Comparison of ENCODE assay signal across 13 mouse cellular contexts in genomic region chr7:107691493-107691892, GRCm38 (mm10).
A peak's percentile ranks its signal among the peaks of the same experiment; 100 is the strongest.
DNase-seq lines count a peak whose midpoint lies in the region; ATAC-seq and TF ChIP-seq lines count a peak whose summit lies in the region.
"Had no signal": no experiment of that assay in that cellular context is flagged by ENCODE, and none has a peak within 500 bp of the region (broad histone marks: within the 10 kb centered on the region; RNA-seq: fewer than 3 reads in every experiment).

No protein-coding gene starts in this region.

- ATAC-seq in heart, embryonic 15.5 days (replicated peaks; ENCODE audit: insufficient number of reproducible peaks, insufficient read depth, low FRiP score, low read depth), result 0 out of 2 replicates have a peak, but pooled peaks have one; percentile 36
- ATAC-seq in lung, postnatal 0 days, result peak; percentile 60
- ATAC-seq in intestine, embryonic 14.5 days (replicated peaks; ENCODE audit: low FRiP score, low TSS enrichment, low read depth), result peak; percentile 37; the same call in 1 of the 2 replicates
- ATAC-seq in stomach, embryonic 15.5 days (ENCODE audit: insufficient read depth, low FRiP score, low read depth), result peak; percentile 38; the same call in 1 of the 2 replicates

- no peak overlapping the region for H3K27ac ChIP-seq in heart, embryonic 15.5 days
- H3K27ac ChIP-seq in lung, postnatal 0 days (ENCODE audit: low read length), result no peak overlapping the region
- no peak overlapping the region for H3K27ac ChIP-seq in intestine, embryonic 14.5 days (ENCODE audit: low read depth)
- no peak overlapping the region for H3K27ac ChIP-seq in stomach, embryonic 15.5 days

- no peaks in the 10 kb centered on the region for H3K27me3 ChIP-seq in heart, embryonic 15.5 days
- H3K27me3 ChIP-seq in lung, postnatal 0 days (replicated peaks; ENCODE audit: insufficient read depth, low read length), result no peaks in the 10 kb centered on the region
- no peaks in the 10 kb centered on the region for H3K27me3 ChIP-seq in intestine, embryonic 14.5 days (replicated peaks; ENCODE audit: control insufficient read depth, insufficient read depth, low read length)
- no peaks in the 10 kb centered on the region for H3K27me3 ChIP-seq in stomach, embryonic 15.5 days (replicated peaks)
- H3K27me3 ChIP-seq: CH12.LX had no signal

- no peak overlapping the region for H3K4me3 ChIP-seq in heart, embryonic 15.5 days
- H3K4me3 ChIP-seq in lung, postnatal 0 days (ENCODE audit: low read depth, low read length), result no peak overlapping the region
- no peak overlapping the region for H3K4me3 ChIP-seq in intestine, embryonic 14.5 days (ENCODE audit: low read depth, low read length)
- H3K4me3 ChIP-seq in stomach, embryonic 15.5 days (replicated peaks), result no peak overlapping the region
- H3K4me3 ChIP-seq: myocyte had no signal

- no peak overlapping the region for H3K9ac ChIP-seq in heart, embryonic 15.5 days
- H3K9ac ChIP-seq in lung, postnatal 0 days (replicated peaks; ENCODE audit: low read depth), result no peak overlapping the region
- no peak overlapping the region for H3K9ac ChIP-seq in intestine, embryonic 14.5 days (ENCODE audit: low read length)
- H3K9ac ChIP-seq in stomach, embryonic 15.5 days, result no peak overlapping the region

- no peaks in the 10 kb centered on the region for H3K36me3 ChIP-seq in heart, embryonic 15.5 days
- H3K36me3 ChIP-seq in lung, postnatal 0 days (ENCODE audit: insufficient read depth, low read length), result no peaks in the 10 kb centered on the region
- no peaks in the 10 kb centered on the region for H3K36me3 ChIP-seq in intestine, embryonic 14.5 days (ENCODE audit: control insufficient read depth, insufficient read depth, low read length)
- no peaks in the 10 kb centered on the region for H3K36me3 ChIP-seq in stomach, embryonic 15.5 days

- no peak overlapping the region for H3K4me2 ChIP-seq in heart, embryonic 15.5 days
- no peak overlapping the region for H3K4me2 ChIP-seq in lung, postnatal 0 days (replicated peaks; ENCODE audit: low read depth, low read length)
- no peak overlapping the region for H3K4me2 ChIP-seq in intestine, embryonic 14.5 days (ENCODE audit: low read length)
- H3K4me2 ChIP-seq in stomach, embryonic 15.5 days, result no peak overlapping the region

- peaks cover 16% of the 10 kb centered on the region for H3K4me1 ChIP-seq in heart, embryonic 15.5 days (replicated peaks)
- no peaks in the 10 kb centered on the region for H3K4me1 ChIP-seq in lung, postnatal 0 days (ENCODE audit: insufficient read depth, low read depth, low read length)
- H3K4me1 ChIP-seq in intestine, embryonic 14.5 days (replicated peaks; ENCODE audit: control insufficient read depth, insufficient read depth, low read length), result peaks cover 16% of the 10 kb centered on the region
- peaks cover 7% of the 10 kb centered on the region; the same call in 1 of the 2 replicates for H3K4me1 ChIP-seq in stomach, embryonic 15.5 days

- TF ChIP-seq EP300 in lung, postnatal 0 days (IDR thresholded peaks at IDR 0.05), result no peak

- 41% methylated on average over 6 of the region's 6 CpGs for WGBS in heart, embryonic 15.5 days
- WGBS in lung, postnatal 0 days, result 20% methylated on average over 6 of the region's 6 CpGs
- WGBS in intestine, embryonic 14.5 days, result 29% methylated on average over 6 of the region's 6 CpGs
- WGBS in stomach, embryonic 15.5 days, result 34% methylated on average over 6 of the region's 6 CpGs

- TF ChIP-seq CTCF in lung, postnatal 0 days (IDR thresholded peaks at IDR 0.05), result no peak

- H3K9me3 ChIP-seq in heart, embryonic 15.5 days (replicated peaks), result no peaks in the 10 kb centered on the region
- H3K9me3 ChIP-seq in lung, postnatal 0 days (ENCODE audit: low read length), result no peaks in the 10 kb centered on the region
- no peaks in the 10 kb centered on the region for H3K9me3 ChIP-seq in intestine, embryonic 14.5 days (ENCODE audit: control insufficient read depth, low read length)
- H3K9me3 ChIP-seq in stomach, embryonic 15.5 days, result no peaks in the 10 kb centered on the region

- no peak for DNase-seq in heart, postnatal 4 days
- DNase-seq in lung, postnatal 0 days (ENCODE audit: low spot score), result peak; percentile 43
- DNase-seq in lung, postnatal 4 days, result no peak
- no peak for DNase-seq in intestine, embryonic 14.5 days (ENCODE audit: low spot score)
- DNase-seq in retina, postnatal 1 day, result no peak
- DNase-seq in frontal cortex, postnatal 14 days (ENCODE audit: low spot score in 2 of 2), result no peak
- DNase-seq: layer of hippocampus, postnatal 36 days; right cerebral cortex, postnatal 4 days; thymus, postnatal 36 days had no signal
